Mouse (Mus musculus) kidney, embryonic 14.5 days (tissue): ENCODE results near the gene Rictor. TPM values are rescaled to one million over a fixed set of nuclear protein-coding genes. Genes with fewer than 3 reads are reported as not detected.
A peak's percentile ranks its signal among the peaks of the same experiment; 100 is the strongest.

ENCODE experiments used
- ATAC-seq: fragments of 200-750 bp; cut with Nextera tagmentation; 2 replicates; pipeline ENCODE4 v1.8.0; 2017; ENCODE audit warnings: moderate number of reproducible peaks, mild to moderate bottlenecking, moderate TSS enrichment, moderate library complexity; ENCODE audit not compliant: low FRiP score, low TSS enrichment
- H3K27ac ChIP-seq: fragments of 300-500 bp; sonication (generic); 2 replicates; pipeline ENCODE4 v1.5.1; 2014; ENCODE audit warnings: low read depth, mild to moderate bottlenecking, low read length, moderate library complexity, mixed read lengths
- H3K27me3 ChIP-seq: fragments of 300-500 bp; sonication (generic); 2 replicates; pipeline ENCODE4 v1.6.1; 2014; ENCODE audit warnings: mild to moderate bottlenecking, low read length; ENCODE audit not compliant: control insufficient read depth, insufficient read depth
- H3K36me3 ChIP-seq: fragments of 300-500 bp; sonication (generic); 2 replicates; pipeline ENCODE4 v1.6.1; 2014; ENCODE audit warnings: low read length, mixed read lengths; ENCODE audit not compliant: control insufficient read depth, insufficient read depth
- H3K4me1 ChIP-seq: fragments of 300-500 bp; sonication (generic); 2 replicates; pipeline ENCODE4 v1.6.1; 2014; ENCODE audit warnings: low read length, mixed read lengths; ENCODE audit not compliant: control insufficient read depth, insufficient read depth
- H3K4me2 ChIP-seq: fragments of 300-500 bp; sonication (generic); replicated peaks from 2 replicates; pipeline ENCODE4 v1.6.1; 2014; ENCODE audit warnings: low read depth, mild to moderate bottlenecking, low read length
- H3K4me3 ChIP-seq: fragments of 300-500 bp; sonication (generic); 2 replicates; pipeline ENCODE4 v1.5.1; 2014; ENCODE audit warnings: mild to moderate bottlenecking, low read length
- H3K9ac ChIP-seq: fragments of 300-500 bp; sonication (generic); 2 replicates; pipeline ENCODE4 v1.6.1; 2014; ENCODE audit warnings: low read depth, mild to moderate bottlenecking, low read length, moderate library complexity
- H3K9me3 ChIP-seq: fragments of 300-500 bp; sonication (generic); 2 replicates; pipeline ENCODE4 v1.6.1; 2016; ENCODE audit warnings: low read length; ENCODE audit not compliant: control insufficient read depth
- WGBS: fragments of 180-500 bp; shearing (Covaris S2); extraction: QIAGEN DNeasy Blood & Tissue Kit; methylation state at CpG from one replicate; pipeline ENCODE4 v1.1.7; 2014; 5-methylcytosine and 5-hydroxymethylcytosine counted together
- polyA plus RNA-seq: library from polyadenylated mRNA; unstranded; fragments of >200 nt; fragmentation: Nextera tagmentation; extraction: Ambion mirVana; gene quantifications from 2 replicates; pipeline ENCODE4 v1.2.1, GENCODE M21; 2014

Rictor gene
- polyA plus RNA-seq, 1 experiment from 2014 or later, result 46.1 TPM

GRCm38 (mm10) chr15:6708526-6709441 lies 605 bp downstream of the Rictor start:
- H3K9ac ChIP-seq, result peak overlapping the region; percentile 93
- H3K4me1 ChIP-seq, result peaks cover 12% of the 10 kb centered on the region; the same call in 1 of the 2 replicates
- H3K27me3 ChIP-seq, result no peaks in the 10 kb centered on the region
- H3K4me3 ChIP-seq, result peak overlapping the region; percentile 88
- peak overlapping the region; percentile 84 for H3K4me2 ChIP-seq
- H3K36me3 ChIP-seq, result no peaks in the 10 kb centered on the region
- H3K9me3 ChIP-seq, result no peaks in the 10 kb centered on the region
- H3K27ac ChIP-seq, result peak overlapping the region; percentile 91
- 1% methylated on average over 68 of the region's 89 CpGs for WGBS
- ATAC-seq, result peak; percentile 68

GRCm38 (mm10) chr15:6709618-6710017 lies 1.4 kb downstream of the Rictor start:
- H3K27me3 ChIP-seq, result no peaks in the 10 kb centered on the region
- ATAC-seq, result no peak
- H3K36me3 ChIP-seq, result no peaks in the 10 kb centered on the region
- peak overlapping the region; percentile 93 for H3K9ac ChIP-seq
- peak overlapping the region; percentile 84 for H3K4me2 ChIP-seq
- H3K4me1 ChIP-seq, result peaks cover 20% of the 10 kb centered on the region
- 19% methylated on average over 8 of the region's 8 CpGs for WGBS
- no peaks in the 10 kb centered on the region for H3K9me3 ChIP-seq
- H3K4me3 ChIP-seq, result peak overlapping the region; percentile 88
- H3K27ac ChIP-seq, result no peak overlapping the region

GRCm38 (mm10) chr15:6710341-6710740 lies 2.2 kb downstream of the Rictor start:
- peak overlapping the region; percentile 88; the same call in 1 of the 2 replicates for H3K4me3 ChIP-seq
- WGBS, result 65% methylated on average over 7 of the region's 7 CpGs
- no peaks in the 10 kb centered on the region for H3K36me3 ChIP-seq
- no peak overlapping the region for H3K9ac ChIP-seq
- no peak overlapping the region; the same call in 1 of the 2 replicates for H3K4me2 ChIP-seq
- H3K4me1 ChIP-seq, result peaks cover 26% of the 10 kb centered on the region
- no peak for ATAC-seq
- no peaks in the 10 kb centered on the region for H3K9me3 ChIP-seq
- H3K27ac ChIP-seq, result no peak overlapping the region
- no peaks in the 10 kb centered on the region for H3K27me3 ChIP-seq

- ATAC-seq, result no peak
- H3K27ac ChIP-seq, result no peak overlapping the region
- 75% methylated on average over 7 of the region's 7 CpGs for WGBS
- no peak overlapping the region for H3K4me3 ChIP-seq
- H3K4me2 ChIP-seq, result no peak overlapping the region
- no peaks in the 10 kb centered on the region for H3K36me3 ChIP-seq
- H3K9ac ChIP-seq, result no peak overlapping the region
- peaks cover 26% of the 10 kb centered on the region for H3K4me1 ChIP-seq
- no peaks in the 10 kb centered on the region for H3K9me3 ChIP-seq
- H3K27me3 ChIP-seq, result no peaks in the 10 kb centered on the region
Observed at GRCm38 (mm10) chr15:6711226-6711625, 3.0 kb downstream of the Rictor start.

- H3K9ac ChIP-seq, result no peak overlapping the region
- H3K4me2 ChIP-seq, result no peak overlapping the region; the same call in 1 of the 2 replicates
- no peak overlapping the region for H3K27ac ChIP-seq
- H3K4me1 ChIP-seq, result peaks cover 26% of the 10 kb centered on the region
- H3K4me3 ChIP-seq, result no peak overlapping the region
- peaks cover 1% of the 10 kb centered on the region; the same call in 1 of the 2 replicates for H3K9me3 ChIP-seq
- H3K36me3 ChIP-seq, result no peaks in the 10 kb centered on the region
- 24% methylated on average over 7 of the region's 7 CpGs for WGBS
- H3K27me3 ChIP-seq, result no peaks in the 10 kb centered on the region
- ATAC-seq, result no peak
Observed at GRCm38 (mm10) chr15:6714819-6715218, 6.6 kb downstream of the Rictor start.

- Histone ChIP-seq H3K4me2 (no peak overlapping the region), H3K9ac (no peak overlapping the region), H3K27ac (no peak overlapping the region), H3K36me3 (no peaks in the 10 kb centered on the region), H3K4me1 (peaks cover 23% of the 10 kb centered on the region), H3K9me3 (peaks cover 2% of the 10 kb centered on the region; the same call in 1 of the 2 replicates), H3K27me3 (no peaks in the 10 kb centered on the region), H3K4me3 (no peak overlapping the region)
- ATAC-seq, result no peak
- WGBS, result 46% methylated on average over 6 of the region's 6 CpGs
Observed at GRCm38 (mm10) chr15:6715237-6715636, 7.1 kb downstream of the Rictor start.

- Histone ChIP-seq H3K36me3 (no peaks in the 10 kb centered on the region), H3K27me3 (no peaks in the 10 kb centered on the region), H3K4me3 (no peak overlapping the region), H3K4me2 (no peak overlapping the region), H3K9me3 (peaks cover 2% of the 10 kb centered on the region; the same call in 1 of the 2 replicates), H3K9ac (no peak overlapping the region), H3K27ac (no peak overlapping the region), H3K4me1 (no peaks in the 10 kb centered on the region)
- no peak for ATAC-seq
- 91% methylated on average over 2 of the region's 2 CpGs for WGBS
Observed at GRCm38 (mm10) chr15:6721385-6721784, 13.2 kb downstream of the Rictor start.

- H3K9me3 ChIP-seq, result peaks cover 2% of the 10 kb centered on the region; the same call in 1 of the 2 replicates
- H3K27me3 ChIP-seq, result no peaks in the 10 kb centered on the region
- no peak overlapping the region for H3K9ac ChIP-seq
- ATAC-seq, result no peak
- no peak overlapping the region for H3K4me2 ChIP-seq
- 88% methylated on average over 4 of the region's 4 CpGs for WGBS
- no peaks in the 10 kb centered on the region for H3K36me3 ChIP-seq
- H3K4me1 ChIP-seq, result no peaks in the 10 kb centered on the region
- no peak overlapping the region for H3K27ac ChIP-seq
- no peak overlapping the region for H3K4me3 ChIP-seq
Observed at GRCm38 (mm10) chr15:6721802-6722201, 13.6 kb downstream of the Rictor start.
